Mouse (Mus musculus) myocyte (in vitro differentiated cells): ENCODE measurements around the gene Ccdc51. TPM values are rescaled to one million over a fixed set of nuclear protein-coding genes. Genes with fewer than 3 reads are reported as not detected.

Source experiments
- H3K27me3 ChIP-seq: one replicate; pipeline ENCODE4 v1.6.1; 2011; ENCODE audit not compliant: control insufficient read depth, insufficient read depth, insufficient read length
- H3K36me3 ChIP-seq: one replicate; pipeline ENCODE4 v1.6.1; 2011; ENCODE audit not compliant: control insufficient read depth, insufficient read depth
- H3K4me2 ChIP-seq: one replicate; pipeline ENCODE4 v1.6.1; 2011; ENCODE audit warnings: low read depth, control low read depth
- H3K4me3 ChIP-seq: one replicate; pipeline ENCODE4 v1.5.1; 2011; ENCODE audit warnings: mild to moderate bottlenecking, control low read depth, moderate library complexity
- H3K79me2 ChIP-seq: one replicate; pipeline ENCODE4 v1.6.1; 2011; ENCODE audit not compliant: control insufficient read depth, insufficient read depth
- H3ac ChIP-seq: one replicate; pipeline ENCODE4 v1.6.1; 2011; ENCODE audit not compliant: control insufficient read depth, insufficient read length
- CEBPB ChIP-seq: IDR thresholded peaks from 2 replicates; pipeline ENCODE4 v1.6.1; 2011; ENCODE audit warnings: mild to moderate bottlenecking, moderate library complexity; ENCODE audit not compliant: poor library complexity, insufficient read depth, severe bottlenecking
- E2F4 ChIP-seq: IDR thresholded peaks from one replicate; pipeline ENCODE4 v1.6.1; 2011; ENCODE audit warnings: mild to moderate bottlenecking, control low read depth, moderate library complexity; ENCODE audit not compliant: insufficient read depth
- MAX ChIP-seq: IDR thresholded peaks from one replicate; pipeline ENCODE4 v1.6.1; 2011; ENCODE audit warnings: low read depth, mild to moderate bottlenecking, control low read depth
- MYOD1 ChIP-seq, 3 experiments: IDR thresholded peaks; one replicate each; pipeline ENCODE4 v1.6.1; 2011; ENCODE audit warnings: control low read depth in 2 of 3, low read depth in 2 of 3, mild to moderate bottlenecking in 2 of 3, moderate library complexity in 1 of 3; ENCODE audit not compliant: insufficient read length in 2 of 3, control insufficient read depth in 1 of 3
- MYOG ChIP-seq, 3 experiments: IDR thresholded peaks; one replicate each; pipeline ENCODE4 v1.6.1; 2011; ENCODE audit warnings: control low read depth in 2 of 3, low read depth in 2 of 3, mild to moderate bottlenecking in 2 of 3; ENCODE audit not compliant: insufficient read length in 2 of 3, control insufficient read depth in 1 of 3, insufficient read depth in 1 of 3
- POLR2A ChIP-seq: IDR thresholded peaks from one replicate; pipeline ENCODE4 v1.6.1; 2011; ENCODE audit warnings: low read depth, mild to moderate bottlenecking, control low read depth, moderate library complexity; ENCODE audit not compliant: insufficient read length
- POLR2AphosphoS2 ChIP-seq: IDR thresholded peaks from one replicate; pipeline ENCODE4 v1.6.1; 2011; ENCODE audit warnings: low read depth, control low read depth; ENCODE audit not compliant: insufficient read length
- REST ChIP-seq: IDR thresholded peaks from one replicate; pipeline ENCODE4 v1.6.1; 2011; ENCODE audit warnings: mild to moderate bottlenecking, control low read depth, moderate library complexity; ENCODE audit not compliant: insufficient read depth, insufficient read length
- SRF ChIP-seq: IDR thresholded peaks from one replicate; pipeline ENCODE4 v1.6.1; 2011; ENCODE audit warnings: low read depth; ENCODE audit not compliant: control insufficient read depth, insufficient read length
- TCF12 ChIP-seq: IDR thresholded peaks from one replicate; pipeline ENCODE4 v1.6.1; 2011; ENCODE audit warnings: mild to moderate bottlenecking, control low read depth; ENCODE audit not compliant: poor library complexity, insufficient read depth, severe bottlenecking
- TCF3 ChIP-seq: IDR thresholded peaks from one replicate; pipeline ENCODE4 v1.6.1; 2011; ENCODE audit warnings: low read depth, control low read depth; ENCODE audit not compliant: insufficient read length
- USF1 ChIP-seq: IDR thresholded peaks from one replicate; pipeline ENCODE4 v1.6.1; 2011; ENCODE audit warnings: low read depth, mild to moderate bottlenecking, control low read depth, moderate library complexity
- polyA plus RNA-seq: library from polyadenylated mRNA; unstranded; fragments of >200 nt; fragmentation: generic; extraction: Trizol; gene quantifications from one replicate; pipeline ENCODE4 v1.2.1, GENCODE M21; 2012; ENCODE audit warnings: missing spikeins

The Ccdc51 gene
- polyA plus RNA-seq, 1 experiment, result 13.8 TPM

DNA sequence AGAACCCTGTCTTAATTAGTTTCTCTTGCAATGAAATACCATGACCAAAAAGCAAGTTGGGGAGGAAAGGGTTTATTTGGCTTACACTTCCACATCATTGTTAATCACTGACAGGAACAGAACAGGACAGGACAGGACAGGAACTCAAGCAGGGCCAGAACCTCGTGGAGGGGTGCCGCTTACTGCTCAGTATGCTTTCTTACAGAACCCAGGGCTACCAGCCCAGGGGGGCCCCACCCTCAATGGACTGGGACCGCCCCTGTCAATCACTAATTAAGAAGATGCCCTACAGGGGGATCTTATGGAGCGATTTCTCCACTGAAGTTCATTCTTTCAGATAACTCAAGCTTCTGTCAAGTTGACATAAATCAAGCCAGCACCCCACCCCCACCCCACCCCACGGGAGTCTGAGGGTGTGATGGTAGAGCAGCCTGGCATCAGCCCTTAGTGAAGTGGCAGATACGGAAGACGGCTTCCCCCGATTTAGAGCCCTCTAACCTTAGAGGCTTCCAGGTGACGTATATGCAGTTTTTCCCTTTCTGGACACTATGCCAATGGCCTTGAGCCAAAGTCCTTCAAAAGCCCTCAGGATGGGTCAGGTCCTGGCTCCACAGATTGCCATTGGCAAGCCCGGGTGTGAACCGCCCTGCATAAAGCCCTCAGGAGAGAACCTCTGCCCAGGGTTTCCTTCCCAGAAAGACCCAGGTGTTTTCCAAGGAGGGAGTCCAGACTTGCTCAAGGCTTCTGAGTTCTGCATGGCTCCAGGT, 11.7 kb downstream of the Ccdc51 start:
- Histone ChIP-seq H3K27me3 (no peaks in the 10 kb centered on the region), H3K4me2 (no peak overlapping the region), H3K36me3 (no peaks in the 10 kb centered on the region), H3ac (no peak overlapping the region), H3K79me2 (no peaks in the 10 kb centered on the region), H3K4me3 (peak overlapping the region; percentile 37)
- TF ChIP-seq USF1, result no peak
- TF ChIP-seq POLR2AphosphoS2, result no peak
- TF ChIP-seq MAX, result no peak
- TF ChIP-seq E2F4, result no peak
- TF ChIP-seq POLR2A, result no peak
- TF ChIP-seq MYOD1 (IDR thresholded peaks at IDR 0.05; ENCODE audit: control insufficient read depth in 1 of 3, insufficient read length in 2 of 3, low read depth in 2 of 3), result no peak

- Histone ChIP-seq H3ac (peak overlapping the region; percentile 89), H3K4me2 (peak overlapping the region; percentile 80), H3K4me3 (peak overlapping the region; percentile 37), H3K27me3 (no peaks in the 10 kb centered on the region), H3K79me2 (no peaks in the 10 kb centered on the region), H3K36me3 (no peaks in the 10 kb centered on the region)
- no peak for TF ChIP-seq CEBPB
- no peak for TF ChIP-seq USF1
- no peak for TF ChIP-seq MYOG (IDR thresholded peaks at IDR 0.05; ENCODE audit: control insufficient read depth in 1 of 3, insufficient read depth in 1 of 3, insufficient read length in 2 of 3, low read depth in 2 of 3)
- TF ChIP-seq POLR2A, result no peak
- no peak for TF ChIP-seq E2F4
- TF ChIP-seq REST, result no peak
- TF ChIP-seq MAX, result no peak
- no peak for TF ChIP-seq SRF
- no peak for TF ChIP-seq TCF12
These were observed 12.4 kb downstream of the Ccdc51 start for GRCm38 (mm10) chr9:109094553-109095136.

- Histone ChIP-seq H3K27me3 (no peaks in the 10 kb centered on the region), H3K4me3 (peak within 1 kb of the TSS; percentile 37), H3K4me2 (peak within 1 kb of the TSS; percentile 80), H3ac (peak within 1 kb of the TSS; percentile 89), H3K36me3 (no peaks in the 10 kb centered on the region), H3K79me2 (no peaks in the 10 kb centered on the region)
- no peak for TF ChIP-seq CEBPB
- peak; percentile 56 for TF ChIP-seq POLR2AphosphoS2
- peak in 2 of 3 experiments; percentile 38 to 54 for TF ChIP-seq MYOG (IDR thresholded peaks at IDR 0.05; ENCODE audit: control insufficient read depth in 1 of 3, insufficient read depth in 1 of 3, insufficient read length in 2 of 3, low read depth in 2 of 3)
- peak in 2 of 3 experiments; percentile 29 to 39 for TF ChIP-seq MYOD1 (IDR thresholded peaks at IDR 0.05; ENCODE audit: control insufficient read depth in 1 of 3, insufficient read length in 2 of 3, low read depth in 2 of 3)
- peak; percentile 72 for TF ChIP-seq POLR2A
These were observed 13.1 kb downstream of the Ccdc51 start, which contains the start of gene Plxnb1 for GRCm38 (mm10) chr9:109095137-109095982. Gene Plxnb1, plus strand, starts transcription at chr9:109095389.

DNA sequence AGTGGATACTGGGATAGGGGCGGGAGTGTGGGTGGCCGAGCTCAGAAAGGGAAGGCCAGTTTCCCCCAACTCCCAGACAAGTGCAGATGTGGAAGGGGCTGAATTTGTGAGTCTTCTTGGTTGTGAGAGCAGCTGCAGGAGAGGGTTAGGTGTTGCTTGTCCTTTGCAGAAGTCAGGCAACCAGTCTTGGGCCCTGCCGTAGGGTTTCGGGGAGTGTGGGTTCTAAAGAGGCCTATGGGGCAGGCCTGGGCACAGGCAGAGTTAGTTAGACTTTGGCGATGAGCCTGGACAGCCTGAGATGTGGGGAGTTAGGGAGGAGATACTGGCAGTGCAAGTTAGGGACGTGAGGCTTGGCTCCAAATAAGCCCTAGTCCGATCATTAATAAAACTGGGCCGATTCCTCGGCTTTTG, 14.0 kb downstream of the Ccdc51 start:
- Histone ChIP-seq H3K79me2 (no peaks in the 10 kb centered on the region), H3K4me2 (peak overlapping the region; percentile 71), H3K36me3 (no peaks in the 10 kb centered on the region), H3K4me3 (peak overlapping the region; percentile 37), H3K27me3 (no peaks in the 10 kb centered on the region), H3ac (peak overlapping the region; percentile 89)
- TF ChIP-seq REST (no peak), CEBPB (no peak)

GRCm38 (mm10) chr9:109096856-109097255, 14.6 kb downstream of the Ccdc51 start:
- Histone ChIP-seq H3ac (no peak overlapping the region), H3K79me2 (no peaks in the 10 kb centered on the region), H3K4me2 (peak overlapping the region; percentile 71), H3K27me3 (no peaks in the 10 kb centered on the region), H3K4me3 (peak overlapping the region; percentile 37), H3K36me3 (no peaks in the 10 kb centered on the region)
- TF ChIP-seq POLR2A (no peak), CEBPB (no peak), MAX (no peak), TCF3 (no peak)
